Mouse (Mus musculus): ENCODE data around the gene Gabrg3.

Gabrg3 gene

GRCm38 (mm10) chr7:56765612-56766445 is 621.2 kb downstream of the Gabrg3 start:
- in situ Hi-C loops (cut with MboI; ENCODE audit: low sequenced_read_pairs): no loop called here

GRCm38 (mm10) chr7:56729225-56729624 is 657.8 kb downstream of the Gabrg3 start:
- in situ Hi-C loops (cut with MboI; ENCODE audit: low sequenced_read_pairs): no loop called here
